Mouse (Mus musculus) cerebellum, adult 11-12 months (tissue): ENCODE results near the gene Poll.

Experiments used
- DNase-seq: peaks from one replicate; pipeline ENCODE4 v3.0.0; 2022

Gene Poll

DNA sequence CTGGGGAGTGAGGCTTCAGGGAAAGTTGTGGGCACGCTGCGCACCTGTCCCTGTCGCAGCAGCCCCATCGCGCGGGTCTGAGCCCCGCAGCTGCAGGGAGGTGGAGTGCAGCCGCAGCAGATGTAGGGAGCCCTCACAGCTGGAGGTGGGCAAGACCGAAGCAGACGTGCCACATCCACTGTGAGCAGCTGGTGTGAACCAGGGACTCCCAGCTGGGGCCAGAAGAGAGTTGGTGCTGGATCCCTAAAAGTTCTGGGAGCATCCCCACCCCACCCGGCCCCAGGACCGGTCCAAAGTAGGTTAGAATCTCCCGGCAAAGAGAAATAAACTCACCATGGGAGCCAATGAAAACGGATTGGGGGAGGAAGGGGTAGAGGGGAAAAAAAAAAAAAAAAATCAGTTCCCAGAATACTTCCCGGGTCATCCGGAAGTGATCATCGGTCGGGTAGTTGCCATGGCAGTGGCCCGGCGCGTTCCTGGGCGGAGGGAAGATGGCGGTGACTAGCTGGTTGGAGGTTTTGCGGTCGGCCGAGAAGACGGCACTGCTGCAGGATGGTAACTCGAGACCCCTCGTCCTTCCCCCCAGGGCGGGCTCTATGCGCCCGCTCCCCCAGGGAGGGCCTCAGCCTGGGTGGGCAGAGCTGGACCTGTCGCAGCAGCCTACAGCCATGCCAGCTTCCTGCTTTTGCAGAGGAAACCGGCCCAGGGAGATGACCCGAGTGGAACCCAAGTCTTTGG, at the start of gene Poll, which contains the start of gene Gm17018:
Poll (minus strand) TSS at position 379 of the 738 bp plus-strand sequence.
Gm17018 (plus strand) TSS at position 463 of the 738 bp plus-strand sequence.
- DNase-seq = peak; percentile 79

DNA sequence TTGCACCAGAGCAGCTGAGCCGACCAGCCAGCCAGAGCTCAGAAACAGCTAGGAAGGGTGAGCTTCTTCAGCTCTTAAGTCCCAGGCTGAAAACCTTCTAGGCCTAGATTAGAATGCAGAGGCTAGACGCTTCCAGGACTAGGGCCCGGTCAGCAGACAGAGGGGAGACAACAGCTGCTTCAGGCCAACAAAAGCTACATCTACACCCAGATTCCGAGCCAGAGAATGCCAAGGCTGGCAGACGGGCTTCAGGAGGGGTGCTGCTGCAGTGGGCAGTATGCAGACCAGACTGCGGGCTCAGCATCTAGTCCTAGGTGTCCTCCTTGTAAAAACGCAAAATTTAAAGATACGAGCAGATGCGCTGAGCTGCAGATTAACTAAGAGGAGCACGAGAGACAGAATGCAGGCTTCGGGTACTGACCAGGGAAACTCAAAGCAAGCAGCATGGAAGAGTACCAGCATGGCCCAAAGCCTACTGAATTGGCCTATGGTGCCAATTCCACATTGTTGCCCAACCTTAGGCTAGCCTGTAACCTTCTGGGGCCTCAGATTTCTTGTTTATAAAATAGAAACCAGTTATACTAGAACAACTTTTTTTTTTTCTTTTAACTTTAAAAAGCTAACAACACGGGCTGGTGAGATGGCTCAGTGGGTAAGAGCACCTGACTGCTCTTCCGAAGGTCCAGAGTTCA, 48.5 kb upstream of the Poll start:
- no peak for DNase-seq

- no peak for DNase-seq
These were observed 47.1 kb upstream of the Poll start for GRCm38 (mm10) chr19:45607479-45607878.

GRCm38 (mm10) chr19:45606701-45607100, 46.4 kb upstream of the Poll start:
- peak; percentile 74 for DNase-seq

GRCm38 (mm10) chr19:45602606-45603005, 42.3 kb upstream of the Poll start:
- DNase-seq = no peak

GRCm38 (mm10) chr19:45597106-45597505, 36.8 kb upstream of the Poll start:
- DNase-seq = no peak

DNA sequence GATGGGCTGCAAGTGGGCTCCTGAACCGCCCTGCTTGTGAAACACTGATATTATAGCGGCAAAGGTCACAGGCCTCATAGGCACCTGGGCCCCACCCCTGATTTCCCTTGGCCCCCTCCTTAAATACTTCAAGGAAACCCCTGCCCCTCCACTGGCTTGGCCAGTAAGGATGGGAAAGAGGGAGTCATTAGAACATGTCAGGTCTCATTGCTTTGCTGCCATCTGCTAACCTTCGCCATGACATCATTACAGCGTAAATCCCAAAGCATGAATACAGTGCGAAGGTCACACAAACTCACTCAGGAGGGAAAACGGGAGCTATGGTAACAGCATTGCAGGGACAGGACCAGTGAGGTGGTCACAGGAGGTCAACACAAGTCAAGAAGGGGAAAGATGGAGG, 36.1 kb upstream of the Poll start:
- no peak for DNase-seq

GRCm38 (mm10) chr19:45596019-45596418, 35.7 kb upstream of the Poll start:
- DNase-seq = no peak

DNA sequence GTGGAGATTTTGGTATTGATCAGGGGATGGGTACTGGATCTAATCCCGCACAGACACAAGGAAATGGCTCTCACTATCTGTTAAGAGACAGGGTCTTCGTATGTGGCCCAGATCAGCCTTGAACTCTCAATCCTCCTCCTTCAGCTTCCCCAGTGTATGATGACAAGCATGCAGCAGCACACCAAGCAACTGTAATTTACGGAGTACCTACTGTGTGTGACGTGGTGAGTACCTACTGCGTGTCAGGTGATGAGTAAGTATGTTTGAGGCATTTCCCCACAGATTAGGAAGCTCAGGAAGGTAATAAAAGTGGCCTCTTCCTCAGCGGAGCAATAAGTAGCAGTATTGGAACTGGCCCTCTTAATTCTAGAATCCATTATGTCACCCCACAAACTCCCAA, 35.1 kb upstream of the Poll start:
- DNase-seq = no peak

GRCm38 (mm10) chr19:45594079-45594478, 33.7 kb upstream of the Poll start:
- no peak for DNase-seq

DNA sequence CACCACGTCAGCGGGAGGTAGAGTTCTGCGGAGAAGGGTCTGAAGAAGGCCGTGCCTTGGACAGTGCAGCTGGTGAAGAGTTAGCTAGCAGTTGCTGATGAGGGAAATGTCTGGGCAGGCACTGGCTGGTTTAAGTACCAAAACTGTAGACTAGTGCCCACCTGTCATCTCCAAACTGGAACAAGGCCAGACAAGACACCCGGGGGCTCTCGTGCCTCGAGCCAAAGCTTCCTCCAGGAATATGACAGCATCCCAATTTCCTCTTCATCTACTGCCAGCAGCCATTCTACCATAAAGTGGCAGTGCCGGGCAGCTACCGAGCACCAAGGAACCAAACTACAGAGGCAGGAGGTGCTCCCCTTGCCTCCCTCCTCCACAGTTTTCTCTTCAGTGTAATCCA, 32.6 kb upstream of the Poll start:
- DNase-seq = peak; percentile 69

DNA sequence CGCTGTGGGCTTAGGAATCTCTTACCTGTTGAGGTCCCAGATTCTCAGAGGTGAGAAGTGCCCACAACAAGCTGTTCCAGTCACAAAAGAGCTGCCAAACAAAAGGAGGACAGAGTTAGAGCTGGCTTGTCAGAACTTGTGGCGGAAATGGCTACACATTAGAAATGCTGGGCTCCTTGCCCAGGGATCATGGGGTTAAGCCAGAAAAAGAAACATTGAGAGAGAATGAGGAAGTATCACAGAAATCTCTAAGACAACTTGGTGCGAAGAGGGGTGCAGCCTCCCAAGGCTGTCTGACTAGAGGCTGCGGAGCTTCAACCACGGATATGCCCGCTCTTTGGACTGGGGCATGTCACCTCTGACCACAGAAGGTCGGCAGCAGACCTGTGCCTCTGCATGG, 31.4 kb upstream of the Poll start:
- DNase-seq = peak; percentile 54

DNA sequence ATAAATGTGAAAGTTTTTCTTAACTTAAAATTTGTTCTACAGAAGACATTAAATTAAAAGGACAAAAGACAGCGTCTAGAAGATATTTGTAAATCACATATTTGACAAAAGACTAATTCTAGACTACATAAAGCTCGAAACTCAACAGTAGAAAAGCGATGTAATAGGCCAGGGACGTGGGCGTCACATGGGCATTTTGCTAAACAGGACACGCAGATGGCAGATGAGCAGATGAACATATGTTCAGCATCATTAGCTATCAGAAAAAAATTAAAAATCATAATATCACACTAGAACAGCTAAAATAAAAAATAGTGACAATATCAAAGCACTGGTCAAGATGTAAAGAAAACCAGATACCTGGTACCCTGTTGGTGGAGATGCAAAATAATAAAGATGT, 29.4 kb upstream of the Poll start:
- DNase-seq = no peak

GRCm38 (mm10) chr19:45587509-45588292, 27.4 kb upstream of the Poll start:
- DNase-seq = no peak

GRCm38 (mm10) chr19:45586850-45587249, 26.5 kb upstream of the Poll start:
- DNase-seq = no peak

DNA sequence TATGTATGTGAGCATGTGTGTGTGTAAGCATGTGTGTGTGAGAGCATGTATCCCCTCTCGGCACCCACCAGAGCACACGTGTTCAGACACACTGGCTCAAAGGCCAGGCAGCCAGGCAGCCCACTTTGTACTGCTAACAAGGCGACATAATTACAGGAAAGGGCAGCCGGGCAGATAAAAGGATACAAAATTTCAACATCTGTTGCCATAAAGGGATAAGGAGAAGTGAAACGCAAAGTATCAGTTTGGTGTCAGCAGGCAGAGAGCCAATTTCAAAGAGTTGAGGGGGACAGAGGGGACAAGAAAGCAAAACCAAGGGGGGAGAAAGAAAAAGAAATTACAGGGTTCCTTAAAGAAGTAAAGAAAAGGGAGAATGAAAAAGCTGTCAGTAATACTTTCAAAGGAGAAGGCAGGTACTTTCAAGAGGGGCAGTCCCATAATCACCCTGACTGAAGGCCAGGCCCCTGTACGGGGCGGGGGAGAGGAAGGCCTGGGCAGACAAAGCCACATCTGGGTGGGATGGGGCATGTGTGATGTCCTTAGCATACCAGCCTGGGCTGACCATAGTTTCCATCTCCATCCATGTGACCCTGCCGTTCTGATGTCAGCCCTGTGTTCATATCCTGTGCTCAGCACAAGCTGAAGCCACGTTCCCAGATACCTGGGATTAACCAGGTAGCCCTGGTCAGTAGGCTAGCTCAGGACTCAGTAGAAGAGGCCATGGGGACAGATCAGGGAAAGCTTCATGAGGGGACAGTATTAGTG, 24.7 kb upstream of the Poll start:
- DNase-seq = no peak

DNA sequence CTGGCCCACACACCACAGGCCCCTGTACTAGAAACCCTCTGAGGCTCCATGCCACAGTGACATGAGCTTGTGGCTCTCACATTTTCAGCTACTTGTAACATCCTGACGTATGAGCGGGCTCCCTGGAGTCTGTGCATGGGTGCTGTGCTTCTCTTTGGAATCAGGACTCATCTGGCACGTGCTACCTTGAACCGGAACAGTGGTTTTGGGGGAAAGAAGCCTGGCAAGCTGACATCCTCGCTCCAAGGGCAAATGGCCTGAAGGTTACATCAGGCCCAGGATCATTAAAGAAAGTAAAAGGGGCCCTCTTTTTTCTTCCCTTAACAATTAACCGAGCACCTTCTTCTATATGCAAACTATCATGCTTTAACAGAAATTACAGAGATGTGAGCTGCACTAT, 22.8 kb upstream of the Poll start:
- DNase-seq = no peak

GRCm38 (mm10) chr19:45582161-45582560, 21.8 kb upstream of the Poll start:
- DNase-seq = no peak

DNA sequence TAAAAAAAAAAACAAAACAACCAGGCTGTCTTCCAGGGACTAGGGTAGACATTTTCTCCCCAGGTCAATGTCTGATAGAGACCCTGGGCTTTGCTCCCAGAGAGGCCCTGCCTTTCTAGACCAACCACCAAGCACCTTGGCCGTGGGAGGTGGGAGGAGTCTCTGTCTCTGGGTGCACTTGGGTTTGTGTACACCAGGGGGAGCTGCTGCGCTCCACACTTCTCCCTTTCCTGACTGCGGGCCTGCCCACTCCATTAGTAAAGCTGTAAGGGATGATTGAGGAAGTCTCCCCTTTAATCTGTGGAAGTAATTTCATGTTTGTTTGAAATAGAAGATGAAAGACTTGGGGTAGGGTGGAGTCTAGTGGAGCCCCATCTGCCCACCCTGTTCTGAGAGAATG, 20.9 kb upstream of the Poll start:
- no peak for DNase-seq

DNA sequence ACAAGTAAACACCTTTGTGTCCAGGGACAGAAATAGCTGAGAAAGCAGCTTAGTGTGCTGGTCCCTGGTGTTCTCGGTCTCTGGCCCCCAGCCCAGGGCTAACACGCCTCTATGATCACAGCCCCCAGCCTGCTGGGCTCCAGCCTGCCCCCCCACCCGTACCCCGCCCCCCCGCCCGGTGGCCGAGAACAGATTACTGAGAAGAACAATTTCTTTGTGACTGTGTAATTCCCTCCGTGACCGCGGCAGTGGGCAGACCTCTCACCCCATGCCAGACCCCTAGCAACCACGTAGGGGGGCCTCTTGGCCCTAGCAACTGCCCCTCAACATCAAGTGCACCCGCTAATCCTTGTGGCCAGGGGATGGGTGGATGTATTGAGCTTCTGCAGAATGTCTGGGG, 19.9 kb upstream of the Poll start:
- DNase-seq = no peak

GRCm38 (mm10) chr19:45579416-45579815, 19.1 kb upstream of the Poll start:
- no peak for DNase-seq

DNA sequence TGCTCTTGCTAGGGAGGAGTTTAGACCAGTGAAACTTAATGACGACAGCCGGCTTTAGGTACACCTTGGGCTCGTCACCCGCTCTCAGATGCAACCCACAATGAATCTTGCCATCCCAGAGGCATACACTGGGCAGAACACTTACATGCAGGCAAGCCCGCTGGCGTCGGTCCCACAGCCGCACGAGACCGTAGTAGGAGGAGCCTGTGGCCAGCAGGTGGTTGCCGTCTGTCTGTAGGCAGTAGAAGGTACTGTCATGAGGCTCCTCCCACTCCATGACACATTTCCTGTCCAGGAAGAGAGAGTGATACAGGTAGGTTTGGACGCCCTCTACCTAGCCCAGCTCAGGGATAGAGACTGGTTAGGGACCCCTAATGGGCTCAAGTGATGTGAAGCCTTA, 18.6 kb upstream of the Poll start:
- DNase-seq = no peak
